Mouse (Mus musculus) urinary bladder, adult 18-20 months (tissue): ENCODE results near the gene 6030445D17Rik.

ENCODE experiments used
- DNase-seq, 2 experiments: peaks; one replicate each; pipeline ENCODE4 v3.0.0; 2022; ENCODE audit warnings: low spot score in 2 of 2, mixed read lengths in 2 of 2

Gene 6030445D17Rik

GRCm38 (mm10) chr4:136459210-136459609 lies 2.8 kb upstream of the 6030445D17Rik start:
- DNase-seq: no peak

GRCm38 (mm10) chr4:136461206-136461605 lies 844 bp upstream of the 6030445D17Rik start:
- DNase-seq: no peak

GRCm38 (mm10) chr4:136461761-136462085 lies 327 bp upstream of the 6030445D17Rik start:
- no peak for DNase-seq

GRCm38 (mm10) chr4:136462839-136463178 lies 759 bp downstream of the 6030445D17Rik start:
- no peak for DNase-seq

- DNase-seq: no peak
Measured at GRCm38 (mm10) chr4:136463436-136463835, 1.4 kb downstream of the 6030445D17Rik start.

GRCm38 (mm10) chr4:136466226-136466625 lies 4.2 kb downstream of the 6030445D17Rik start:
- DNase-seq: no peak

- no peak for DNase-seq
Measured at GRCm38 (mm10) chr4:136468553-136469327, 6.7 kb downstream of the 6030445D17Rik start.

GRCm38 (mm10) chr4:136469371-136469903 lies 7.4 kb downstream of the 6030445D17Rik start, which contains the start of gene Luzp1:
Luzp1 (plus strand) TSS chr4:136469761.
- peak; percentile 90 to 92 for DNase-seq

- no peak for DNase-seq
Measured at GRCm38 (mm10) chr4:136469941-136470346, 7.9 kb downstream of the 6030445D17Rik start.

- DNase-seq: peak in 1 of 2 experiments; percentile 65
Measured at GRCm38 (mm10) chr4:136470347-136471071, 8.5 kb downstream of the 6030445D17Rik start.

- DNase-seq: no peak
Measured at GRCm38 (mm10) chr4:136476692-136477091, 14.6 kb downstream of the 6030445D17Rik start.

- no peak for DNase-seq
Measured at GRCm38 (mm10) chr4:136486549-136486948, 24.5 kb downstream of the 6030445D17Rik start.

- no peak for DNase-seq
Measured at GRCm38 (mm10) chr4:136495993-136496392, 33.9 kb downstream of the 6030445D17Rik start.

- DNase-seq: no peak
Measured at GRCm38 (mm10) chr4:136505426-136506215, 43.6 kb downstream of the 6030445D17Rik start.

- DNase-seq: no peak
Measured at GRCm38 (mm10) chr4:136509857-136510256, 47.8 kb downstream of the 6030445D17Rik start.

- DNase-seq: no peak
Measured at GRCm38 (mm10) chr4:136511708-136512107, 49.7 kb downstream of the 6030445D17Rik start.

GRCm38 (mm10) chr4:136512905-136513304 lies 50.9 kb downstream of the 6030445D17Rik start:
- DNase-seq: no peak
